Mouse (Mus musculus) MEL (cell line): ENCODE data around the gene Mpl.

Experiments used
- CTCF ChIP-seq, 3 experiments: IDR thresholded peaks in 2 of 3; conservative IDR thresholded peaks in 1 of 3; 2 replicates each; pipeline ENCODE4 v1.5.1; 2011 to 2012; ENCODE audit warnings: low read length in 3 of 3, low read depth in 2 of 3, mild to moderate bottlenecking in 2 of 3, improper control_type of control experiment in 1 of 3, inconsistent platforms in 1 of 3, mixed read lengths in 1 of 3, moderate library complexity in 1 of 3; ENCODE audit not compliant: control insufficient read depth in 1 of 3, insufficient read depth in 1 of 3, poor library complexity in 1 of 3, severe bottlenecking in 1 of 3
- GATA1 ChIP-seq: IDR thresholded peaks from 2 replicates; pipeline ENCODE4 v1.6.1; 2011; ENCODE audit warnings: low read depth, low read length, improper control_type of control experiment
- MXI1 ChIP-seq: IDR thresholded peaks from 2 replicates; pipeline ENCODE4 v1.6.1; 2011; ENCODE audit warnings: mild to moderate bottlenecking, low read depth, low read length, improper control_type of control experiment
- NRF1 ChIP-seq: IDR thresholded peaks from 2 replicates; pipeline ENCODE4 v1.6.1; 2014; ENCODE audit warnings: low read depth, mild to moderate bottlenecking, inconsistent platforms, low read length, improper control_type of control experiment, moderate library complexity; ENCODE audit not compliant: poor library complexity, insufficient read depth, severe bottlenecking
- ZKSCAN1 ChIP-seq: IDR thresholded peaks from 2 replicates; pipeline ENCODE4 v1.6.1; 2012; ENCODE audit warnings: low read depth, mild to moderate bottlenecking, inconsistent platforms, low read length, improper control_type of control experiment, moderate library complexity

DNA sequence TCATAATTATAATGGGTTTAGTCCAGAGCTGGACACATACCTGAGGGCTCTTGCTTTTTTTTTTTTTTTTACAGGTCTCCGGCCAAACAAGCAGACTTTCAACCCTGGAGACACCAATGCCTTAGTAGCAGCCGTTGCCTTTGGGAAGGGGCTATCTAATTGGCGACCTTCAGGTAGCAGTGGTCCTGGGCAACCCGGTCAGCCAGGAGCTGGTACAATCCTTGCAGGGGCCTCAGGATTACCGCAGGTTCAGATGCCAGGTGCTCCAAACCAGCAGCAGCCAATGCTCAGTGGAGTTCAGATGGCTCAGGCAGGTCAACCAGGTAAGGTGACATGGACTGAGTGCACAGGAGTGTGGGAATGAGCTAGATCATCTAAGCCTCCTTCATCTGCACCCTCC, 43.8 kb downstream of the Mpl start:
- TF ChIP-seq CTCF (IDR thresholded peaks at IDR 0.05 in 2 of 3, conservative IDR thresholded peaks at IDR 0.05 in 1 of 3; ENCODE audit: control insufficient read depth in 1 of 3, insufficient read depth in 1 of 3, low read depth in 2 of 3, low read length in 3 of 3, poor library complexity in 1 of 3, severe bottlenecking in 1 of 3) (no peak), ZKSCAN1 (no peak), MXI1 (no peak), NRF1 (no peak), GATA1 (no peak)
